Mouse (Mus musculus): Measurements from ENCODE around the gene Slc45a2. TPM values are rescaled to one million over a fixed set of nuclear protein-coding genes. Genes with fewer than 3 reads are reported as not detected.

Slc45a2 gene
- total RNA-seq, 2 experiments from 2014 or later = not detected

- DNase-seq = no peak
Measured at GRCm38 (mm10) chr15:11066299-11066698, 65.8 kb downstream of the Slc45a2 start.

GRCm38 (mm10) chr15:11067891-11068290, 67.4 kb downstream of the Slc45a2 start:
- no peak for DNase-seq

GRCm38 (mm10) chr15:11075726-11076361, 75.3 kb downstream of the Slc45a2 start:
- no peak for DNase-seq

Other genes with a start within 250 kb of the Slc45a2 start
- 1 to 10 TPM; 1.2 to 1.3 TPM for gene C1qtnf3, start 48.4 kb upstream of the Slc45a2 start, total RNA-seq (2021)
- 10 to 100 TPM; 14.4 to 20.0 TPM for gene Amacr, start 19.0 kb upstream of the Slc45a2 start, total RNA-seq (2021)
- gene Rxfp3, start 37.3 kb downstream of the Slc45a2 start, total RNA-seq (2021) = not detected
- gene Adamts12, start 64.1 kb downstream of the Slc45a2 start, total RNA-seq (2021) = 1 to 10 TPM; 5.8 to 9.1 TPM

Measured in adrenal gland, postnatal 36 days (tissue).